Mouse (Mus musculus) activated CD4-positive, CD25-positive, alpha-beta regulatory T cell, adult 4 months (primary cell): Measurements from ENCODE around the gene Fsd1l. TPM values are rescaled to one million over a fixed set of nuclear protein-coding genes. Genes with fewer than 3 reads are reported as not detected.

ENCODE experiments used
- ATAC-seq: one replicate; pipeline ENCODE4 v1.8.0; 2017
- polyA plus RNA-seq, 2 experiments: library from polyadenylated mRNA; unstranded; fragments of 100-300 nt; shearing (Covaris generic); gene quantifications; one replicate each; pipeline ENCODE4 v1.2.1; 2017

Gene Fsd1l
- polyA plus RNA-seq, 2 experiments from 2014 or later = 4.5 to 5.7 TPM

GRCm38 (mm10) chr4:53750391-53751120, 119.3 kb downstream of the Fsd1l start:
- ATAC-seq = no peak

Other genes starting within 250 kb of the Fsd1l start
- gene Slc44a1, start 191.1 kb upstream of the Fsd1l start, polyA plus RNA-seq = 1 to 10 TPM; 3.9 to 4.0 TPM
- 1 to 10 TPM; 2.3 to 3.2 TPM for gene Fktn, start 82.5 kb downstream of the Fsd1l start, polyA plus RNA-seq
- not detected for gene Tal2, start 148.2 kb downstream of the Fsd1l start, polyA plus RNA-seq
- gene Tmem38b, start 194.6 kb downstream of the Fsd1l start, polyA plus RNA-seq = 10 to 100 TPM; 14.8 to 19.9 TPM